Mouse (Mus musculus): ENCODE measurements at regions not wholly inside any gene's neighbourhood (a gene's known extent, or its start where the extent isn't known, plus 50 kb on each side); places are given as distances from the start of the nearest gene placed in this dataset.
A peak's percentile ranks its signal among the peaks of the same experiment; 100 is the strongest.

- no peaks in the 10 kb centered on the region for H3K9me3 ChIP-seq
- H3K4me3 ChIP-seq, result no peak overlapping the region
- H3K27me3 ChIP-seq, result no peaks in the 10 kb centered on the region
- WGBS, result 21% methylated on average over 4 of the region's 4 CpGs
- 0 out of 2 replicates have a peak overlapping the region, but pooled peaks have one; percentile 31 for H3K9ac ChIP-seq
- H3K27ac ChIP-seq, result peak overlapping the region; percentile 6; the same call in 1 of the 2 replicates
- ATAC-seq (ENCODE audit: low FRiP score, low read depth), result no peak
- H3K4me2 ChIP-seq (replicated peaks), result no peak overlapping the region
- no peaks in the 10 kb centered on the region for H3K36me3 ChIP-seq
- H3K4me1 ChIP-seq, result peaks cover 34% of the 10 kb centered on the region
Measured at GRCm38 (mm10) chr17:83946718-83947117, 99.0 kb upstream of the Haao start.

GRCm38 (mm10) chr17:83939344-83939743 is 91.6 kb upstream of the Haao start:
- Histone ChIP-seq H3K9ac (no peak overlapping the region; the same call in 1 of the 2 replicates), H3K4me1 (peaks cover 49% of the 10 kb centered on the region)

GRCm38 (mm10) chr17:83938671-83939244 is 91.0 kb upstream of the Haao start:
- Histone ChIP-seq H3K27ac (peak overlapping the region; percentile 95), H3K9ac (no peak overlapping the region; the same call in 1 of the 2 replicates), H3K4me3 (no peak overlapping the region), H3K4me2 (replicated peaks) (peak overlapping the region; percentile 21; the same call in 1 of the 2 replicates), H3K36me3 (no peaks in the 10 kb centered on the region), H3K4me1 (peaks cover 55% of the 10 kb centered on the region), H3K27me3 (no peaks in the 10 kb centered on the region), H3K9me3 (no peaks in the 10 kb centered on the region)
- ATAC-seq (ENCODE audit: low FRiP score, low read depth), result peak; percentile 73
- 14% methylated on average over 11 of the region's 11 CpGs for WGBS

More at GRCm38 (mm10) chr17:83939344-83939743, 91.6 kb upstream of the Haao start:
- H3K4me3 ChIP-seq, result no peak overlapping the region
- ATAC-seq (ENCODE audit: low FRiP score, low read depth), result no peak
- no peaks in the 10 kb centered on the region for H3K27me3 ChIP-seq
- WGBS, result 69% methylated on average over 10 of the region's 10 CpGs
- H3K27ac ChIP-seq, result peak overlapping the region; percentile 95
- H3K9me3 ChIP-seq, result no peaks in the 10 kb centered on the region
- no peak overlapping the region for H3K4me2 ChIP-seq (replicated peaks)
- no peaks in the 10 kb centered on the region for H3K36me3 ChIP-seq

GRCm38 (mm10) chr17:83937576-83937975 is 89.8 kb upstream of the Haao start:
- Histone ChIP-seq H3K9ac (no peak overlapping the region), H3K4me2 (replicated peaks) (0 out of 2 replicates have a peak overlapping the region, but pooled peaks have one; percentile 9), H3K27me3 (no peaks in the 10 kb centered on the region), H3K4me1 (peaks cover 61% of the 10 kb centered on the region), H3K9me3 (no peaks in the 10 kb centered on the region), H3K36me3 (no peaks in the 10 kb centered on the region), H3K4me3 (no peak overlapping the region), H3K27ac (peak overlapping the region; percentile 95)
- ATAC-seq (ENCODE audit: low FRiP score, low read depth), result no peak
- 12% methylated on average over 10 of the region's 10 CpGs for WGBS

GRCm38 (mm10) chr17:83936677-83937076 is 88.9 kb upstream of the Haao start:
- H3K9me3 ChIP-seq, result no peaks in the 10 kb centered on the region
- no peak overlapping the region for H3K4me3 ChIP-seq
- peaks cover 61% of the 10 kb centered on the region for H3K4me1 ChIP-seq
- no peaks in the 10 kb centered on the region for H3K36me3 ChIP-seq
- peak overlapping the region; percentile 95; the same call in 1 of the 2 replicates for H3K27ac ChIP-seq
- ATAC-seq (ENCODE audit: low FRiP score, low read depth), result no peak
- H3K27me3 ChIP-seq, result no peaks in the 10 kb centered on the region
- WGBS, result 51% methylated on average over 9 of the region's 9 CpGs
- no peak overlapping the region for H3K4me2 ChIP-seq (replicated peaks)
- H3K9ac ChIP-seq, result no peak overlapping the region

- H3K4me3 ChIP-seq, result no peak overlapping the region
- H3K9ac ChIP-seq, result no peak overlapping the region
- H3K4me2 ChIP-seq (replicated peaks), result no peak overlapping the region
- H3K36me3 ChIP-seq, result no peaks in the 10 kb centered on the region
- no peaks in the 10 kb centered on the region for H3K9me3 ChIP-seq
- no peak overlapping the region for H3K27ac ChIP-seq
- WGBS, result 52% methylated on average over 1 of the region's 1 CpGs
- no peak for ATAC-seq (ENCODE audit: low FRiP score, low read depth)
- H3K27me3 ChIP-seq, result no peaks in the 10 kb centered on the region
- H3K4me1 ChIP-seq, result peaks cover 60% of the 10 kb centered on the region
Measured at GRCm38 (mm10) chr17:83935969-83936368, 88.2 kb upstream of the Haao start.

DNA sequence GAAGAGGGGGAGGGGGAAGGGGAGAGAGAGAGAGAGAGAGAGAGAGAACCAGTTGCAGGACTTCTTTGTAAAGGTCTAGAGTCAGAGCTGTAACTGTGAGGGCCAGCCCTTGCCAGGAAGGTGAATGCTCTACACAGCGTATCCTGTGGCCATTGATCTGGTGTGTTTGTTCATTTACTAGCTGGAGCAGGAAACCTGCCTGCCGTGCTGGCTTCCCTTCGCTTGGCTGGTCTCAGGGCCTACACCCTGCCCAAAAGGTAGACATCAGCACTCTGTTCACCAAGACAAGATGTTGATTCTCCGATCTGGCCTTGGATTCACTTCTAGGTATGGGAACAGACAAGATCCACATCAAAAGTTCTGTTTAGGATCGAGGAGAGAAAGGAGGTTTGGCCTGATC is 87.5 kb upstream of the Haao start:
- H3K4me2 ChIP-seq (replicated peaks), result no peak overlapping the region
- H3K4me3 ChIP-seq, result no peak overlapping the region
- peak overlapping the region; percentile 10; the same call in 1 of the 2 replicates for H3K27ac ChIP-seq
- H3K4me1 ChIP-seq, result peaks cover 53% of the 10 kb centered on the region
- 58% methylated on average over 5 of the region's 5 CpGs for WGBS
- no peaks in the 10 kb centered on the region for H3K9me3 ChIP-seq
- no peak for ATAC-seq (ENCODE audit: low FRiP score, low read depth)
- H3K36me3 ChIP-seq, result no peaks in the 10 kb centered on the region
- no peak overlapping the region for H3K9ac ChIP-seq
- no peaks in the 10 kb centered on the region for H3K27me3 ChIP-seq

DNA sequence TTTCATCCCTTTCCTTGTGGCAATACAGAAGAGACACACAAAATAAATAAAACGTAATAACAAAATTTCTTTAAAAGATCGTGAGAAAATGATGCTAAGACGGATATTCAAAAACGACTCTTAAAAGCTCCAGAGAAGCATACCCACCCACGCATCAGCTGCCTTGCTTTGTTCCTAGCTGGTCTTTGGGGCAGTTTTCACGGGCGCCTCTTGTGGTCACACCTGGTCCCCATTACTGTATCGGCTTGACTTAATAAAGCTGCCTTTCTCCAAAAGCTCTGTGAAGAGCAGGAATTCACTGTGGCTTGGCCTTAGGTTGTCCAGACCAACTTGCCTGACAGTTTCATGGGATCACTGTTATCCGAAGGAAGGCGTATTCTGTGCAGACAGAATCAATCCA is 86.0 kb upstream of the Haao start:
- WGBS, result 31% methylated on average over 10 of the region's 10 CpGs
- Histone ChIP-seq H3K4me2 (replicated peaks) (no peak overlapping the region), H3K27me3 (no peaks in the 10 kb centered on the region), H3K36me3 (no peaks in the 10 kb centered on the region), H3K4me3 (no peak overlapping the region), H3K9me3 (no peaks in the 10 kb centered on the region), H3K9ac (no peak overlapping the region), H3K4me1 (peaks cover 38% of the 10 kb centered on the region), H3K27ac (peak overlapping the region; percentile 62; the same call in 1 of the 2 replicates)
- ATAC-seq (ENCODE audit: low FRiP score, low read depth), result no peak

GRCm38 (mm10) chr17:83930401-83930800 is 82.6 kb upstream of the Haao start:
- H3K27me3 ChIP-seq, result no peaks in the 10 kb centered on the region
- 75% methylated on average over 5 of the region's 5 CpGs for WGBS
- no peaks in the 10 kb centered on the region for H3K9me3 ChIP-seq
- H3K36me3 ChIP-seq, result no peaks in the 10 kb centered on the region
- H3K4me3 ChIP-seq, result no peak overlapping the region
- H3K4me2 ChIP-seq (replicated peaks), result no peak overlapping the region
- no peak overlapping the region for H3K9ac ChIP-seq
- ATAC-seq (ENCODE audit: low FRiP score, low read depth), result no peak
- H3K27ac ChIP-seq, result no peak overlapping the region
- peaks cover 30% of the 10 kb centered on the region for H3K4me1 ChIP-seq

GRCm38 (mm10) chr17:83927749-83928387 is 80.1 kb upstream of the Haao start:
- no peak for ATAC-seq (ENCODE audit: low FRiP score, low read depth)
- H3K4me1 ChIP-seq, result peaks cover 14% of the 10 kb centered on the region
- no peak overlapping the region for H3K4me2 ChIP-seq (replicated peaks)
- no peak overlapping the region for H3K27ac ChIP-seq
- H3K27me3 ChIP-seq, result no peaks in the 10 kb centered on the region
- 24% methylated on average over 6 of the region's 6 CpGs for WGBS
- no peak overlapping the region for H3K9ac ChIP-seq
- no peak overlapping the region for H3K4me3 ChIP-seq
- no peaks in the 10 kb centered on the region for H3K9me3 ChIP-seq
- no peaks in the 10 kb centered on the region for H3K36me3 ChIP-seq

DNA sequence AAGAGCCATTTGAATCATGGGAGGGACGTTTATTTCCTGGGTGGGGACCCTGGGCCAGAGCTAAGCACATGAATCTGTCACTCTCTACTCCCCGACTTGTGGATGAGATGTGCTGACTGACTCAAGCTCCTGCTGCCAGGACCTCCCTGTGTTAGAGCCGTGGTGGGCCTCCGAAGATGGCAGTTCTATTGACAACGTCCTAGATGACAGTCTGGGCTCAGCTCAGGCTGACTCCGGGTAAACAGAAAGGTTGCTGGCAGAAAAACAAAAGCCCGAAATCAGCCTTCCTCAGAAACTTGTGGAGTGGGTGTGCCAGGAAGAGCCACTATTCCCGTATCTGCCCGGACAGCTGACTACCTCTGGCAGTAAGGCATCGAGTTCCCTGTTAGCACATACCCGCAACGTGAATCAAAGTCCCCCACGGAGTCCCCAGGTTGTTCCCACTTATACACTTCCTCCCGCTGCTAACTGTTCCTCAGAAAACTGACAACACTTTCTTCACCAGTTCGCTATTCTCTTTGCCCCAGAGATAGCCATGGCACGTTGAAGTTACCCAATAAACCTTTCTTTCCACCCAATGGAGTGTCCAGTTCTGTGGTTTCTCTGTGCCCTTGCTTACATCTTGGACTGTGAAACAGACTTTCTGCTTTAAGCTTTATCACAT is 76.6 kb upstream of the Haao start:
- Histone ChIP-seq H3K4me3 (no peak overlapping the region), H3K27ac (no peak overlapping the region), H3K4me2 (replicated peaks) (no peak overlapping the region), H3K9me3 (no peaks in the 10 kb centered on the region), H3K36me3 (no peaks in the 10 kb centered on the region), H3K27me3 (no peaks in the 10 kb centered on the region), H3K9ac (no peak overlapping the region), H3K4me1 (peaks cover 40% of the 10 kb centered on the region)
- no peak for ATAC-seq (ENCODE audit: low FRiP score, low read depth)
- WGBS, result 56% methylated on average over 16 of the region's 16 CpGs

DNA sequence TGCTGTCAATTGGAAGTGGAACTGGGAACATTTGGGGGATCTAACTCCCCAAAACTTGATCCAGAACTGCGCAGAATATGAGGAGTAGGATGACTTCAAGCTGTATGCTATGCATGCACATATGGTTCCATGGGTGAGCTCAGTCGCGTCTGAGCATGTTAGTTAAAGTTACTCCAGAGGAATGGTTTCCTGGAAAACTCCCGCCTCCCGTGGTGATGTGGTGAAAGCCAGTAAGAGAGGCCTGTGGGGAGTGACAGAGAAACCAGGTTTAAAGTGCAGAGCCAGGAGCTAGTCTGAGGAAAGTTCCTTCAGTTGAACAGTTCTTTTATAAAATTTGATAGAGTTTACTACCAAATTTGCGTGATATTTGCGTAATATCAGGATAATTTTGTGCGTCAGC is 73.1 kb upstream of the Haao start:
- H3K27ac ChIP-seq, result peak overlapping the region; percentile 77
- no peak overlapping the region for H3K4me3 ChIP-seq
- H3K27me3 ChIP-seq, result no peaks in the 10 kb centered on the region
- no peaks in the 10 kb centered on the region for H3K36me3 ChIP-seq
- no peak overlapping the region for H3K9ac ChIP-seq
- no peak overlapping the region for H3K4me2 ChIP-seq (replicated peaks)
- no peaks in the 10 kb centered on the region for H3K9me3 ChIP-seq
- peaks cover 57% of the 10 kb centered on the region for H3K4me1 ChIP-seq
- no peak for ATAC-seq (ENCODE audit: low FRiP score, low read depth)
- 44% methylated on average over 8 of the region's 8 CpGs for WGBS

All from limb, embryonic 13.5 days (tissue).